Mouse (Mus musculus): ENCODE data around the gene Thada. TPM values are rescaled to one million over a fixed set of nuclear protein-coding genes. Genes with fewer than 3 reads are reported as not detected.

Thada gene
- total and polyA plus RNA-seq, 2 experiments from 2014 or later = 4.3 to 12.2 TPM

DNA sequence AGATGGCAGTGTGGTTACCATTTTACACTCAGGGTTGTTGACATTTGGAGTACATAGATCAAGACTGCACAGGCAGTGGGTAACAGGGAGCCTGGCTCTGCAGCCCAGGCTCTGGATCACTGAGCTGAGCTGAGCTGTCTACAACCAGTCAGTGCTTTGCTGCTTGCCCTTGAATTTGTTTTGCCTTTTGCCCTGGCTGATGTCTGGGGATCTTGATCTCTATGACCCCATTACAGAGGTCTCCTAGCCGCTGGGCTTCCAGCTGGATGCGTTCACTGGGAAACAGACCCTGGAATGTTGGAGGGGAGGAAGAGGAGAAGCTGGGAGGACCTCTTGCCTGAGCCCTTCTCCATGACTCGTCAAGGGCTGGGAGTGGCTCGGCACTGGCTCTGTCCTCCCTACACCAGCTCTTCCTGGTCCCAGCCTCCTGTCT is 268.1 kb downstream of the Thada start:
- H3K4me2 ChIP-seq (ENCODE audit: low read depth, low read length, poor library complexity, severe bottlenecking) = no peak overlapping the region
- no peaks in the 10 kb centered on the region for H3K4me1 ChIP-seq (ENCODE audit: insufficient read depth, low read length)
- no peaks in the 10 kb centered on the region; the same call in 1 of the 2 replicates for H3K36me3 ChIP-seq (ENCODE audit: insufficient read depth, low read length)
- no peak for TF ChIP-seq CTCF (IDR thresholded peaks at IDR 0.05)
- H3K9me3 ChIP-seq (ENCODE audit: low read length) = no peaks in the 10 kb centered on the region
- 51% methylated on average over 4 of the region's 4 CpGs for WGBS
- DNase-seq (ENCODE audit: low spot score) (no peak), ATAC-seq (ENCODE audit: low FRiP score) (no peak)
- no peak overlapping the region for H3K9ac ChIP-seq (replicated peaks; ENCODE audit: low read length, poor library complexity, severe bottlenecking)
- no peak overlapping the region for H3K4me3 ChIP-seq (ENCODE audit: low read depth, low read length)
- no peak overlapping the region for H3K27ac ChIP-seq (ENCODE audit: low read depth, low read length)
- H3K27me3 ChIP-seq (ENCODE audit: insufficient read depth, low read length) = no peaks in the 10 kb centered on the region

- no peak for TF ChIP-seq CTCF (IDR thresholded peaks at IDR 0.05)
- no peak for DNase-seq (ENCODE audit: low spot score)
- Histone ChIP-seq H3K4me2 (ENCODE audit: low read depth, low read length, poor library complexity, severe bottlenecking) (no peak overlapping the region), H3K4me1 (ENCODE audit: insufficient read depth, low read length) (no peaks in the 10 kb centered on the region), H3K27me3 (ENCODE audit: insufficient read depth, low read length) (no peaks in the 10 kb centered on the region), H3K36me3 (ENCODE audit: insufficient read depth, low read length) (no peaks in the 10 kb centered on the region; the same call in none of the 2 replicates), H3K4me3 (ENCODE audit: low read depth, low read length) (no peak overlapping the region), H3K9ac (replicated peaks; ENCODE audit: low read length, poor library complexity, severe bottlenecking) (no peak overlapping the region), H3K27ac (ENCODE audit: low read depth, low read length) (no peak overlapping the region), H3K9me3 (ENCODE audit: low read length) (no peaks in the 10 kb centered on the region)
- ATAC-seq (ENCODE audit: low FRiP score) = no peak
Observed at GRCm38 (mm10) chr17:84196329-84196728, 269.7 kb downstream of the Thada start.

GRCm38 (mm10) chr17:84195835-84196234 is 270.2 kb downstream of the Thada start:
- 89% methylated on average over 3 of the region's 3 CpGs for WGBS
- no peak overlapping the region for H3K4me3 ChIP-seq (ENCODE audit: low read depth, low read length)

DNA sequence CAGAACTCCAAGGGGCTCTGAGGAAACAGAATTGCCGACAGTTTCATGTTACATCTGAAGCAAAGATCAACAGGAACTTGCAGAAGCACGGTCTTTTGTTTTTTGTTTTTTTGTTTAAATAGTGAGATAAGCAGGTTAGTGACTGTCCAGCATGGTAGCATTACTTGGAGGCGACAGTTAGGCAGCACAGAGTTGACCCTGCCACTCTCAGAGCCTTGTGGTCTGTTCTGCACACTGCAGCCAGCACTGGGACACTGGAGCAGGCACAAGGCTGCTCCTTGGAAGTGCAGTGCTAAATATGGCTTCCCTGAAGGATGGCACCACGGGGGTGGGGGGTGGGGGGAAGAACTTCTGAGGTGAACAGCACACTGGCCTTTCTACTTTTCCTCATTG is 271.0 kb downstream of the Thada start:
- no peak for DNase-seq (ENCODE audit: low spot score)
- TF ChIP-seq CTCF (IDR thresholded peaks at IDR 0.05) = no peak
- Histone ChIP-seq H3K27me3 (ENCODE audit: insufficient read depth, low read length) (no peaks in the 10 kb centered on the region), H3K4me2 (ENCODE audit: low read depth, low read length, poor library complexity, severe bottlenecking) (no peak overlapping the region), H3K9ac (replicated peaks; ENCODE audit: low read length, poor library complexity, severe bottlenecking) (no peak overlapping the region), H3K36me3 (ENCODE audit: insufficient read depth, low read length) (no peaks in the 10 kb centered on the region; the same call in none of the 2 replicates), H3K4me3 (ENCODE audit: low read depth, low read length) (no peak overlapping the region), H3K9me3 (ENCODE audit: low read length) (no peaks in the 10 kb centered on the region), H3K27ac (ENCODE audit: low read depth, low read length) (no peak overlapping the region), H3K4me1 (ENCODE audit: insufficient read depth, low read length) (no peaks in the 10 kb centered on the region)
- no peak for ATAC-seq (ENCODE audit: low FRiP score)
- WGBS = 58% methylated on average over 4 of the region's 4 CpGs

More at GRCm38 (mm10) chr17:84195835-84196234, 270.2 kb downstream of the Thada start:
- no peak for TF ChIP-seq CTCF (IDR thresholded peaks at IDR 0.05)
- ATAC-seq (ENCODE audit: low FRiP score) = no peak
- no peaks in the 10 kb centered on the region; the same call in none of the 2 replicates for H3K36me3 ChIP-seq (ENCODE audit: insufficient read depth, low read length)
- H3K27ac ChIP-seq (ENCODE audit: low read depth, low read length) = no peak overlapping the region
- H3K4me2 ChIP-seq (ENCODE audit: low read depth, low read length, poor library complexity, severe bottlenecking) = no peak overlapping the region
- no peak for DNase-seq (ENCODE audit: low spot score)
- H3K4me1 ChIP-seq (ENCODE audit: insufficient read depth, low read length) = no peaks in the 10 kb centered on the region
- no peak overlapping the region for H3K9ac ChIP-seq (replicated peaks; ENCODE audit: low read length, poor library complexity, severe bottlenecking)
- H3K27me3 ChIP-seq (ENCODE audit: insufficient read depth, low read length) = no peaks in the 10 kb centered on the region
- H3K9me3 ChIP-seq (ENCODE audit: low read length) = no peaks in the 10 kb centered on the region

- ATAC-seq (ENCODE audit: low FRiP score) = no peak
- WGBS = 80% methylated on average over 4 of the region's 4 CpGs
- H3K9ac ChIP-seq (replicated peaks; ENCODE audit: low read length, poor library complexity, severe bottlenecking) = no peak overlapping the region
- no peak overlapping the region for H3K27ac ChIP-seq (ENCODE audit: low read depth, low read length)
- no peaks in the 10 kb centered on the region for H3K9me3 ChIP-seq (ENCODE audit: low read length)
- no peak for DNase-seq (ENCODE audit: low spot score)
- H3K27me3 ChIP-seq (ENCODE audit: insufficient read depth, low read length) = no peaks in the 10 kb centered on the region
- TF ChIP-seq CTCF (IDR thresholded peaks at IDR 0.05) = no peak
- H3K4me2 ChIP-seq (ENCODE audit: low read depth, low read length, poor library complexity, severe bottlenecking) = no peak overlapping the region
- H3K4me3 ChIP-seq (ENCODE audit: low read depth, low read length) = no peak overlapping the region
- H3K36me3 ChIP-seq (ENCODE audit: insufficient read depth, low read length) = no peaks in the 10 kb centered on the region; the same call in none of the 2 replicates
- H3K4me1 ChIP-seq (ENCODE audit: insufficient read depth, low read length) = no peaks in the 10 kb centered on the region
Observed at GRCm38 (mm10) chr17:84194282-84195002, 271.6 kb downstream of the Thada start.

GRCm38 (mm10) chr17:84193411-84193810 is 272.6 kb downstream of the Thada start:
- TF ChIP-seq CTCF (IDR thresholded peaks at IDR 0.05) = no peak
- Histone ChIP-seq H3K27ac (ENCODE audit: low read depth, low read length) (no peak overlapping the region), H3K9ac (replicated peaks; ENCODE audit: low read length, poor library complexity, severe bottlenecking) (no peak overlapping the region), H3K4me2 (ENCODE audit: low read depth, low read length, poor library complexity, severe bottlenecking) (no peak overlapping the region), H3K4me3 (ENCODE audit: low read depth, low read length) (no peak overlapping the region), H3K9me3 (ENCODE audit: low read length) (no peaks in the 10 kb centered on the region), H3K4me1 (ENCODE audit: insufficient read depth, low read length) (no peaks in the 10 kb centered on the region), H3K27me3 (ENCODE audit: insufficient read depth, low read length) (no peaks in the 10 kb centered on the region; the same call in 1 of the 2 replicates), H3K36me3 (ENCODE audit: insufficient read depth, low read length) (no peaks in the 10 kb centered on the region; the same call in none of the 2 replicates)
- ATAC-seq (ENCODE audit: low FRiP score) (no peak), DNase-seq (ENCODE audit: low spot score) (no peak)
- 87% methylated on average over 9 of the region's 9 CpGs for WGBS

Data from midbrain, postnatal 0 days (tissue).